Mouse (Mus musculus) kidney, embryonic 15.5 days (tissue): ENCODE data around the gene March8. TPM values are rescaled to one million over a fixed set of nuclear protein-coding genes. Genes with fewer than 3 reads are reported as not detected.

Experiments used
- ATAC-seq: fragments of 200-750 bp; cut with Nextera tagmentation; replicated peaks from 2 replicates; pipeline ENCODE4 v1.8.0; 2017; ENCODE audit warnings: moderate TSS enrichment; ENCODE audit not compliant: low FRiP score
- H3K27ac ChIP-seq: fragments of 300-500 bp; sonication (generic); 2 replicates; pipeline ENCODE4 v1.5.1; 2015; ENCODE audit warnings: mild to moderate bottlenecking, inconsistent platforms
- H3K27me3 ChIP-seq: fragments of 300-500 bp; sonication (generic); 2 replicates; pipeline ENCODE4 v1.6.1; 2015; ENCODE audit warnings: inconsistent platforms
- H3K36me3 ChIP-seq: fragments of 300-500 bp; sonication (generic); 2 replicates; pipeline ENCODE4 v1.6.1; 2015; ENCODE audit warnings: inconsistent platforms
- H3K4me1 ChIP-seq: fragments of 300-500 bp; sonication (generic); 2 replicates; pipeline ENCODE4 v1.6.1; 2015; ENCODE audit warnings: inconsistent platforms
- H3K4me2 ChIP-seq: fragments of 300-500 bp; sonication (generic); 2 replicates; pipeline ENCODE4 v1.6.1; 2015; ENCODE audit warnings: moderate library complexity, mild to moderate bottlenecking, inconsistent platforms
- H3K4me3 ChIP-seq: fragments of 300-500 bp; sonication (generic); replicated peaks from 2 replicates; pipeline ENCODE4 v1.5.1; 2015; ENCODE audit warnings: mild to moderate bottlenecking, inconsistent platforms
- H3K9ac ChIP-seq: fragments of 300-500 bp; sonication (generic); 2 replicates; pipeline ENCODE4 v1.6.1; 2015; ENCODE audit warnings: mild to moderate bottlenecking, inconsistent platforms
- H3K9me3 ChIP-seq: fragments of 300-500 bp; sonication (generic); replicated peaks from 2 replicates; pipeline ENCODE4 v1.6.1; 2016; ENCODE audit warnings: inconsistent platforms
- WGBS: fragments of 180-500 bp; shearing (Covaris S2); methylation state at CpG from one replicate; pipeline ENCODE4 v1.1.7; 2015; ENCODE audit warnings: mixed read lengths; 5-methylcytosine and 5-hydroxymethylcytosine counted together
- polyA plus RNA-seq: library from polyadenylated mRNA; unstranded; fragments of >200 nt; fragmentation: Nextera tagmentation; extraction: Ambion mirVana; gene quantifications from 2 replicates; pipeline ENCODE4 v1.2.1, GENCODE M21; 2015

March8 gene
- polyA plus RNA-seq, 1 experiment from 2014 or later, result 40.4 TPM

- Histone ChIP-seq H3K27me3 (no peaks in the 10 kb centered on the region), H3K4me1 (peaks cover 6% of the 10 kb centered on the region; the same call in 1 of the 2 replicates), H3K4me2 (no peak overlapping the region), H3K4me3 (no peak overlapping the region), H3K9ac (no peak overlapping the region), H3K36me3 (peaks cover 11% of the 10 kb centered on the region; the same call in 1 of the 2 replicates), H3K9me3 (no peaks in the 10 kb centered on the region), H3K27ac (no peak overlapping the region)
- no peak for ATAC-seq
Observed at GRCm38 (mm10) chr6:116374618-116375017, 36.8 kb downstream of the March8 start.

- WGBS, result 93% methylated on average over 7 of the region's 7 CpGs
Observed at GRCm38 (mm10) chr6:116378892-116379291, 41.1 kb downstream of the March8 start.

GRCm38 (mm10) chr6:116380157-116380556, 42.3 kb downstream of the March8 start:
- Histone ChIP-seq H3K4me2 (no peak overlapping the region), H3K27ac (no peak overlapping the region), H3K4me1 (peaks cover 19% of the 10 kb centered on the region), H3K9ac (no peak overlapping the region), H3K36me3 (peaks cover 11% of the 10 kb centered on the region; the same call in 1 of the 2 replicates), H3K27me3 (no peaks in the 10 kb centered on the region), H3K9me3 (no peaks in the 10 kb centered on the region), H3K4me3 (no peak overlapping the region)
- WGBS, result 49% methylated on average over 3 of the region's 3 CpGs
- ATAC-seq, result no peak

More at GRCm38 (mm10) chr6:116378892-116379291, 41.1 kb downstream of the March8 start:
- Histone ChIP-seq H3K4me1 (peaks cover 12% of the 10 kb centered on the region), H3K9me3 (no peaks in the 10 kb centered on the region), H3K36me3 (peaks cover 11% of the 10 kb centered on the region; the same call in 1 of the 2 replicates), H3K27me3 (no peaks in the 10 kb centered on the region), H3K4me3 (no peak overlapping the region), H3K9ac (no peak overlapping the region), H3K27ac (no peak overlapping the region), H3K4me2 (no peak overlapping the region)
- ATAC-seq, result no peak

- no peak overlapping the region for H3K4me2 ChIP-seq
- no peaks in the 10 kb centered on the region for H3K27me3 ChIP-seq
- ATAC-seq, result no peak
- H3K4me1 ChIP-seq, result peaks cover 31% of the 10 kb centered on the region
- no peak overlapping the region for H3K9ac ChIP-seq
- no peak overlapping the region for H3K27ac ChIP-seq
- H3K4me3 ChIP-seq, result no peak overlapping the region
- 37% methylated on average over 2 of the region's 2 CpGs for WGBS
- no peaks in the 10 kb centered on the region for H3K9me3 ChIP-seq
- H3K36me3 ChIP-seq, result peaks cover 10% of the 10 kb centered on the region; the same call in 1 of the 2 replicates
Observed at GRCm38 (mm10) chr6:116381605-116382004, 43.8 kb downstream of the March8 start.

GRCm38 (mm10) chr6:116383582-116383981, 45.8 kb downstream of the March8 start:
- 0 out of 2 replicates have a peak overlapping the region, but pooled peaks have one; percentile 4 for H3K27ac ChIP-seq
- 64% methylated on average over 10 of the region's 10 CpGs for WGBS
- ATAC-seq, result no peak

GRCm38 (mm10) chr6:116385194-116386044, 47.6 kb downstream of the March8 start:
- peak overlapping the region; percentile 15; the same call in 1 of the 2 replicates for H3K4me3 ChIP-seq
- H3K36me3 ChIP-seq, result no peaks in the 10 kb centered on the region
- WGBS, result 14% methylated on average over 5 of the region's 5 CpGs
- peaks cover 34% of the 10 kb centered on the region for H3K4me1 ChIP-seq
- peak overlapping the region; percentile 92 for H3K27ac ChIP-seq
- H3K9ac ChIP-seq, result no peak overlapping the region
- H3K4me2 ChIP-seq, result peak overlapping the region; percentile 53
- no peaks in the 10 kb centered on the region for H3K27me3 ChIP-seq
- ATAC-seq, result peak; percentile 85
- H3K9me3 ChIP-seq, result no peaks in the 10 kb centered on the region

More at GRCm38 (mm10) chr6:116383582-116383981, 45.8 kb downstream of the March8 start:
- Histone ChIP-seq H3K4me3 (no peak overlapping the region), H3K9me3 (no peaks in the 10 kb centered on the region), H3K4me1 (peaks cover 34% of the 10 kb centered on the region), H3K9ac (no peak overlapping the region), H3K36me3 (no peaks in the 10 kb centered on the region), H3K4me2 (no peak overlapping the region), H3K27me3 (no peaks in the 10 kb centered on the region)

GRCm38 (mm10) chr6:116386045-116386415, 48.2 kb downstream of the March8 start:
- 23% methylated on average over 4 of the region's 4 CpGs for WGBS
- Histone ChIP-seq H3K36me3 (no peaks in the 10 kb centered on the region), H3K27ac (peak overlapping the region; percentile 92), H3K4me2 (peak overlapping the region; percentile 53), H3K9me3 (no peaks in the 10 kb centered on the region), H3K27me3 (no peaks in the 10 kb centered on the region), H3K4me1 (peaks cover 34% of the 10 kb centered on the region), H3K9ac (no peak overlapping the region), H3K4me3 (no peak overlapping the region)
- ATAC-seq, result peak; percentile 92

- 63% methylated on average over 3 of the region's 3 CpGs for WGBS
- no peaks in the 10 kb centered on the region for H3K36me3 ChIP-seq
- H3K27ac ChIP-seq, result peak overlapping the region; percentile 92; the same call in 1 of the 2 replicates
- no peaks in the 10 kb centered on the region for H3K27me3 ChIP-seq
- peaks cover 34% of the 10 kb centered on the region for H3K4me1 ChIP-seq
- H3K4me3 ChIP-seq, result no peak overlapping the region
- peak overlapping the region; percentile 53; the same call in 1 of the 2 replicates for H3K4me2 ChIP-seq
- H3K9ac ChIP-seq, result no peak overlapping the region
- no peaks in the 10 kb centered on the region for H3K9me3 ChIP-seq
- no peak for ATAC-seq
Observed at GRCm38 (mm10) chr6:116386506-116386905, 48.7 kb downstream of the March8 start.

GRCm38 (mm10) chr6:116388068-116388467, 50.2 kb downstream of the March8 start:
- Histone ChIP-seq H3K27ac (no peak overlapping the region), H3K27me3 (no peaks in the 10 kb centered on the region), H3K4me1 (peaks cover 29% of the 10 kb centered on the region), H3K36me3 (no peaks in the 10 kb centered on the region), H3K4me3 (no peak overlapping the region), H3K9ac (no peak overlapping the region), H3K9me3 (no peaks in the 10 kb centered on the region), H3K4me2 (no peak overlapping the region)
- no peak for ATAC-seq
- WGBS, result 92% methylated on average over 1 of the region's 1 CpGs

GRCm38 (mm10) chr6:116389481-116389880, 51.7 kb downstream of the March8 start:
- Histone ChIP-seq H3K4me1 (peaks cover 17% of the 10 kb centered on the region), H3K4me2 (no peak overlapping the region), H3K36me3 (no peaks in the 10 kb centered on the region), H3K27me3 (no peaks in the 10 kb centered on the region), H3K9ac (no peak overlapping the region), H3K9me3 (no peaks in the 10 kb centered on the region), H3K4me3 (no peak overlapping the region), H3K27ac (no peak overlapping the region)
- ATAC-seq, result no peak

- Histone ChIP-seq H3K9me3 (no peaks in the 10 kb centered on the region), H3K4me3 (no peak overlapping the region), H3K4me2 (no peak overlapping the region), H3K27me3 (no peaks in the 10 kb centered on the region), H3K4me1 (no peaks in the 10 kb centered on the region), H3K9ac (no peak overlapping the region), H3K36me3 (no peaks in the 10 kb centered on the region), H3K27ac (no peak overlapping the region)
- WGBS, result 59% methylated on average over 2 of the region's 2 CpGs
- ATAC-seq, result no peak
Observed at GRCm38 (mm10) chr6:116394916-116395648, 57.3 kb downstream of the March8 start.

GRCm38 (mm10) chr6:116397621-116398020, 59.8 kb downstream of the March8 start:
- H3K4me2 ChIP-seq, result no peak overlapping the region
- no peak overlapping the region for H3K9ac ChIP-seq
- H3K27ac ChIP-seq, result no peak overlapping the region
- no peaks in the 10 kb centered on the region for H3K4me1 ChIP-seq
- 56% methylated on average over 6 of the region's 6 CpGs for WGBS
- no peak overlapping the region for H3K4me3 ChIP-seq
- ATAC-seq, result no peak
- peaks cover 12% of the 10 kb centered on the region; the same call in 1 of the 2 replicates for H3K36me3 ChIP-seq
- no peaks in the 10 kb centered on the region for H3K27me3 ChIP-seq
- H3K9me3 ChIP-seq, result no peaks in the 10 kb centered on the region
